Mouse (Mus musculus) kidney, adult 2 months (tissue): ENCODE measurements around the gene Slc25a36.

ENCODE experiments used
- CTCF ChIP-seq: fragments of 200-500 bp; conservative IDR thresholded peaks from 2 replicates; pipeline ENCODE4 v1.5.1; 2011; ENCODE audit warnings: low read depth, mild to moderate bottlenecking, control low read depth, low read length, moderate library complexity, mixed read lengths; ENCODE audit not compliant: insufficient read depth, insufficient read length
- POLR2A ChIP-seq: fragments of 200-500 bp; IDR thresholded peaks from one replicate; pipeline ENCODE4 v1.6.1; 2011; ENCODE audit warnings: low read depth, low read length, control low read depth

GRCm38 (mm10) chr9:97103376-97104061 is 7.4 kb downstream of the Slc25a36 start:
- TF ChIP-seq POLR2A: no peak
- TF ChIP-seq CTCF: no peak
